Mouse (Mus musculus): ENCODE data around the gene Metap1. TPM values are rescaled to one million over a fixed set of nuclear protein-coding genes. Genes with fewer than 3 reads are reported as not detected.
"Not testable (repeated sequence)": the region's sequence is repeated elsewhere in the genome, so short reads cannot be mapped to it uniquely, and the experiment has no call there.

The Metap1 gene
- total and polyA plus RNA-seq, 2 experiments from 2014 or later: 49.8 to 50.7 TPM

DNA sequence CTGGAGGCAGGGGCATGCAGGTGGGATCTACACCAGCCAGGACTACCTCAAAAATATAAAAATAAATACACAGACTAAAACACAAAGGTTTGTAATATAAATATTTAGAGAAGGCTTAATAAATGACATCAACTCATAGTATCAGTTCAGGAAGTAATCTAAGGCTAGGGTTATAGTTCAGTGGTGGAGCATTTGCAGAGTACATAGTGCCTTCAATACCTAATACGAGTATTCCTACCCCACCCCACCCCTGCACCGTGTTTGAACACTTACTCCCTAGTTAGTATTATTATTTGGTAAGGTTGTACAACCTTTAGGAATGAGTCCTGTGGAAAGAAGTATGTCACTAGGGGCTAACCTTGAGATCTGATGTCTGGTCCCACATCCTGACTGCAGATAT, 6.1 kb downstream of the Metap1 start:
- no peak for TF ChIP-seq CTCF (IDR thresholded peaks at IDR 0.05)
- Histone ChIP-seq H3K4me1 (ENCODE audit: insufficient read depth, low read length) (no peaks in the 10 kb centered on the region; the same call in 1 of the 2 replicates), H3K4me2 (ENCODE audit: low read depth, low read length, poor library complexity, severe bottlenecking) (no peak overlapping the region), H3K27ac (ENCODE audit: low read depth, low read length) (no peak overlapping the region), H3K9me3 (ENCODE audit: low read length) (no peaks in the 10 kb centered on the region), H3K27me3 (ENCODE audit: insufficient read depth, low read length) (no peaks in the 10 kb centered on the region), H3K9ac (replicated peaks; ENCODE audit: low read length, poor library complexity, severe bottlenecking) (no peak overlapping the region), H3K36me3 (ENCODE audit: insufficient read depth, low read length) (peaks cover 7% of the 10 kb centered on the region), H3K4me3 (ENCODE audit: low read depth, low read length) (no peak overlapping the region)
- DNase-seq (ENCODE audit: low spot score) (no peak), ATAC-seq (ENCODE audit: low FRiP score) (no peak)
- 95% methylated on average over 2 of the region's 2 CpGs for WGBS

DNA sequence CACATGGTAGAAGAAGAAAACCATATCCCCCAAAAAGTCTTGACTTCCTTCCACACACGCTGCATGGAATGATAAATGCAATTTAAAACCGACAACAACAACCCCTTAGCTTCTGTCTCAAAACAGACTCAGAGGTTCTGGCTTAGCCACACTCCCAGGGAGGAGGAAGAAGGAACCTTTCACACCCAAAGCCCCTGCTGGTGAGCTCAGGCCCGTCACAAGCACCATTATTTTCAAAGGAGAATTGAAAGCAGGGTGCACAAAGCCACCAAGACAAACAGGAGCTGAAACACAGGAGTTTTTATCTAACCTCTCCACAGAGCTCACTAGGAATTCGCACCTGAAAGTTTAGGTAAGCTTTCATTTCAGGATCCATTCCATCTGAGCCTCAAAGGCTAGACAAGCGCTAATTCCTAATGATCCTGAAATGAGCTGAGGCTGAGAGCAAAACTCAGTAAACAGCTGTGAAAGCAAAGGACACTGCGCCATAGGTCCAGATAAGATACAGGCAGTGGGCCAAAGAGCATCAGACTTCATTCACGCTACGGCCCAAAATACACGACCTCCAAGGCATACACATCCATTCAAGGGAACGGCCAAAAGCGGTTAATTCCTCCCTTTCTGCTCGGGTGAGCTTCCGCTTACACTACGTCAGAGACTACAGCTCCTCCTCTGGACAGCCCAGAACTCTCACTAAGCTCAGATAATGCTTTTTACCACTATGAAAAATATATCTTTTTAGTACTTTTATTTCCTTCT, 7.6 kb downstream of the Metap1 start:
- no peak for TF ChIP-seq CTCF (IDR thresholded peaks at IDR 0.05)
- Histone ChIP-seq H3K9me3 (ENCODE audit: low read length) (no peaks in the 10 kb centered on the region), H3K4me2 (ENCODE audit: low read depth, low read length, poor library complexity, severe bottlenecking) (no peak overlapping the region), H3K36me3 (ENCODE audit: insufficient read depth, low read length) (peaks cover 7% of the 10 kb centered on the region), H3K27ac (ENCODE audit: low read depth, low read length) (no peak overlapping the region), H3K9ac (replicated peaks; ENCODE audit: low read length, poor library complexity, severe bottlenecking) (no peak overlapping the region), H3K4me3 (ENCODE audit: low read depth, low read length) (no peak overlapping the region), H3K4me1 (ENCODE audit: insufficient read depth, low read length) (no peaks in the 10 kb centered on the region), H3K27me3 (ENCODE audit: insufficient read depth, low read length) (no peaks in the 10 kb centered on the region)
- ATAC-seq (ENCODE audit: low FRiP score) (no peak), DNase-seq (ENCODE audit: low spot score) (no peak)
- WGBS: 63% methylated on average over 14 of the region's 14 CpGs

DNA sequence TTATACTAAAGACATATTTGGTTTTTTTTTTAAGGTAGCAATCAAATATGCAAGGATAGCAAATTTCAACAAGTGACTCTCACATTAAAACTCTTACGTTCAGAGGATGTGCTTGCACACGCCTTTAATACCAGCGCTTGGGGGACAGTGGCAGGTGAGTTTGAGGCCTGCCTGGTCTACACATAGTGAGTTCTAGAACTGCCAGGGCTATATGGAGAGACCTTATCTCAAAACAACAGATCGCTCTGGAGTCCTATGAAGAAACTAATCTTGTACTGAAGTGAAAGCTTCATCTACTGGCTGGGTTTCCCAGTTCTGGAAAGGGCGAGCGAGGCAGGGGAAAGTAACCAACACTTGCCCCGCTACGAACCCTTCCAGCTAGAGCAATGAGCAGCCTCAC, 9.8 kb downstream of the Metap1 start:
- H3K4me3 ChIP-seq (ENCODE audit: low read depth, low read length): no peak overlapping the region
- H3K9me3 ChIP-seq (ENCODE audit: low read length): no peaks in the 10 kb centered on the region
- no peak for DNase-seq (ENCODE audit: low spot score)
- peaks cover 7% of the 10 kb centered on the region for H3K36me3 ChIP-seq (ENCODE audit: insufficient read depth, low read length)
- WGBS: 98% methylated on average over 8 of the region's 8 CpGs
- TF ChIP-seq CTCF (IDR thresholded peaks at IDR 0.05): no peak
- H3K9ac ChIP-seq (replicated peaks; ENCODE audit: low read length, poor library complexity, severe bottlenecking): no peak overlapping the region
- no peaks in the 10 kb centered on the region for H3K27me3 ChIP-seq (ENCODE audit: insufficient read depth, low read length)
- no peak for ATAC-seq (ENCODE audit: low FRiP score)
- no peaks in the 10 kb centered on the region for H3K4me1 ChIP-seq (ENCODE audit: insufficient read depth, low read length)
- no peak overlapping the region for H3K27ac ChIP-seq (ENCODE audit: low read depth, low read length)
- no peak overlapping the region for H3K4me2 ChIP-seq (ENCODE audit: low read depth, low read length, poor library complexity, severe bottlenecking)

GRCm38 (mm10) chr3:138471066-138471465, 18.2 kb downstream of the Metap1 start:
- H3K27ac ChIP-seq (ENCODE audit: low read depth, low read length): no peak overlapping the region
- WGBS: 86% methylated on average over 3 of the region's 3 CpGs
- DNase-seq (ENCODE audit: low spot score) (no peak), ATAC-seq (ENCODE audit: low FRiP score) (no peak)
- no peak overlapping the region for H3K4me3 ChIP-seq (ENCODE audit: low read depth, low read length)
- H3K4me1 ChIP-seq (ENCODE audit: insufficient read depth, low read length): no peaks in the 10 kb centered on the region
- H3K36me3 ChIP-seq (ENCODE audit: insufficient read depth, low read length): peaks cover 23% of the 10 kb centered on the region; the same call in 1 of the 2 replicates
- TF ChIP-seq CTCF (IDR thresholded peaks at IDR 0.05): no peak
- no peak overlapping the region for H3K9ac ChIP-seq (replicated peaks; ENCODE audit: low read length, poor library complexity, severe bottlenecking)
- H3K9me3 ChIP-seq (ENCODE audit: low read length): no peaks in the 10 kb centered on the region
- no peak overlapping the region for H3K4me2 ChIP-seq (ENCODE audit: low read depth, low read length, poor library complexity, severe bottlenecking)
- no peaks in the 10 kb centered on the region for H3K27me3 ChIP-seq (ENCODE audit: insufficient read depth, low read length)

- H3K27me3 ChIP-seq (ENCODE audit: insufficient read depth, low read length); ATAC-seq (ENCODE audit: low FRiP score); H3K4me1 ChIP-seq (ENCODE audit: insufficient read depth, low read length); DNase-seq (ENCODE audit: low spot score); H3K9me3 ChIP-seq (ENCODE audit: low read length); H3K4me3 ChIP-seq (ENCODE audit: low read depth, low read length); H3K27ac ChIP-seq (ENCODE audit: low read depth, low read length); H3K9ac ChIP-seq (replicated peaks; ENCODE audit: low read length, poor library complexity, severe bottlenecking); H3K4me2 ChIP-seq (ENCODE audit: low read depth, low read length, poor library complexity, severe bottlenecking): not testable (repeated sequence)
- 100% methylated on average over 1 of the region's 1 CpGs for WGBS
- peaks cover 39% of the 10 kb centered on the region for H3K36me3 ChIP-seq (ENCODE audit: insufficient read depth, low read length)
Observed at GRCm38 (mm10) chr3:138466656-138467055, 22.7 kb downstream of the Metap1 start.

GRCm38 (mm10) chr3:138464573-138465147, 24.7 kb downstream of the Metap1 start:
- ATAC-seq (ENCODE audit: low FRiP score) (no peak), DNase-seq (ENCODE audit: low spot score) (no peak)
- TF ChIP-seq CTCF (IDR thresholded peaks at IDR 0.05): no peak
- Histone ChIP-seq H3K9ac (replicated peaks; ENCODE audit: low read length, poor library complexity, severe bottlenecking) (no peak overlapping the region), H3K4me3 (ENCODE audit: low read depth, low read length) (no peak overlapping the region), H3K27me3 (ENCODE audit: insufficient read depth, low read length) (no peaks in the 10 kb centered on the region), H3K4me2 (ENCODE audit: low read depth, low read length, poor library complexity, severe bottlenecking) (no peak overlapping the region), H3K9me3 (ENCODE audit: low read length) (no peaks in the 10 kb centered on the region), H3K4me1 (ENCODE audit: insufficient read depth, low read length) (no peaks in the 10 kb centered on the region), H3K27ac (ENCODE audit: low read depth, low read length) (no peak overlapping the region), H3K36me3 (ENCODE audit: insufficient read depth, low read length) (peaks cover 45% of the 10 kb centered on the region)
- WGBS: 83% methylated on average over 16 of the region's 16 CpGs
